Mouse (Mus musculus): ENCODE data around the gene Kalrn. TPM values are rescaled to one million over a fixed set of nuclear protein-coding genes. Genes with fewer than 3 reads are reported as not detected.

Kalrn gene
- polyA plus RNA-seq, 1 experiment, result 1.5 TPM

DNA sequence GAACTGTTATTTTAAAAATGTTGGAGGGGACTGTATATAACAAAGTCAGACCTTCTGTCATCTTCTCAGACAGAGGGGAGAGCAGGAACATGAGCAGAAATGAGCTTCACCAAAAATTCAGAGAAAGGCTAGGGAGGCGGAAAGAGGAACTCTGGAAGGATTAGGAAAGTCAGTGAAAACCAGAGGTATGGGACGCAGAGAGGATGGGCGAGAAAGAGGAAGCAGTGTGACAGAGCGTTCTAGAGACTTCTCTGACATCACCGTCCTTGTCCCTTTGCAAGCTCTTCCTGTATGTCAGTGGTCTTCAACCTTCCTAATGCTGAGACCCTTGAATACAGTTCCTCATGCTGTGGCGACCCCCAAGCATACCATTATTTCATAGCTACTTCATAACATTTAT lies 588.0 kb downstream of the Kalrn start:
- H3K4me1 ChIP-seq (ENCODE audit: control insufficient read depth, insufficient read depth, insufficient read length, low read length), result peaks cover 3% of the 10 kb centered on the region; the same call in 1 of the 2 replicates
- no peak overlapping the region for H3K4me3 ChIP-seq (ENCODE audit: insufficient read depth, low read depth, low read length)
- H3K27ac ChIP-seq (replicated peaks; ENCODE audit: low read depth, low read length), result no peak overlapping the region

DNA sequence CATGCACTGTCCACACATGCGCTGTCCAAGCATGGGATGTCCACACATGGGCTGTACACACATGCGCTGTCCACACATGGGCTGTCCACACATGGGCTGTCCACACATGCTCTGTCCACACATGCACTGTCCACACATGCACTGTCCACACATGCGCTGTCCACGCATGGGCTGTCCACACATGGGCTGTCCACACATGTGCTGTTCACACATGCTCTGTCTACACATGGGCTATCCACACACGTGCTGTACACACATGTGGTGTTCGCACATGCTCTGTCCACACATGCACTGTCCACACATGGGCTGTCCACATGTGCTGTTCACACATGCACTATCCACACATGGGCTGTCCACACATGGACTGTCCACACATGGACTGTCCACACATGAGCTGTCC lies 589.6 kb downstream of the Kalrn start:
- Histone ChIP-seq H3K27ac (replicated peaks; ENCODE audit: low read depth, low read length) (no peak overlapping the region), H3K4me1 (ENCODE audit: control insufficient read depth, insufficient read depth, insufficient read length, low read length) (peaks cover 3% of the 10 kb centered on the region; the same call in 1 of the 2 replicates), H3K4me3 (ENCODE audit: insufficient read depth, low read depth, low read length) (no peak overlapping the region)

DNA sequence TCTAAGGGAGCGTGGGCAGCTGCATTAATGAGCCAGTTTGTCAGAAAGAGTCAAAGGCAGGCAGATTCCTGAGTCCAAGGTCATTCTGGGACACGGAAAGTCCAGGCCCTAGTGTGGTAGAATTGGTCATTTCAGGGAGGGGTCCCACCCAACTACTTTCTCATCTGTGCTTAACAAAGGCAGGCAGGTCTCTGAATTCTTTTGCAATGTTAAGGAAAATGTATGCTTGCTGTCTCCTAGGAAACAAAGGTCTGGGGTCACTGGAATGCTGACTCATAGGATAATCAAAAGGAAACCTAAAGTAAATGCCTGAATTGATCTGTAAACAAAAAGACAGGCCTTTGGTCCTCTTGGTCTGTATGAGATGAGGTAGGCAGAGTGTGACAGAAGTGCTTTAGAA lies 593.5 kb downstream of the Kalrn start:
- no peaks in the 10 kb centered on the region for H3K4me1 ChIP-seq (ENCODE audit: control insufficient read depth, insufficient read depth, insufficient read length, low read length)
- H3K4me3 ChIP-seq (ENCODE audit: insufficient read depth, low read depth, low read length), result no peak overlapping the region
- no peak overlapping the region for H3K27ac ChIP-seq (replicated peaks; ENCODE audit: low read depth, low read length)

DNA sequence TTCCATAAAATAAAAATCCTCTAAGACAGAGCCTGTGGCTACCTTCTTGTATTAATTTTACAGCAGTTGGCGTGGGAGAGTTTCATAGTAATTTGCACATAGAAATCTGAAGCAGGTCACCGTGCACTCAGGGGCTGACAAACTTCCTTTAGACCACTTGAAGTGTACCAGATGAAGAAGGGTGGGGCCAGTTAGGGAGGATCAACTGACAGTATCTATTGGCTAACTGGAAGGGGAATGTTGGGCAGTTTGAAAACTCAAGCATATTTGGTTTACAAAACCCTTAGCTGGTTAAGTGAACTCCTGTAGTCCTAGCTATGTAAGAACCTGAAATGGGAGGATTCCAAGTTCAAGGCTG lies 606.1 kb downstream of the Kalrn start:
- Histone ChIP-seq H3K4me1 (ENCODE audit: control insufficient read depth, insufficient read depth, insufficient read length, low read length) (peaks cover 3% of the 10 kb centered on the region; the same call in 1 of the 2 replicates), H3K27ac (replicated peaks; ENCODE audit: low read depth, low read length) (peak overlapping the region; percentile 55), H3K4me3 (ENCODE audit: insufficient read depth, low read depth, low read length) (peak overlapping the region; percentile 97)

DNA sequence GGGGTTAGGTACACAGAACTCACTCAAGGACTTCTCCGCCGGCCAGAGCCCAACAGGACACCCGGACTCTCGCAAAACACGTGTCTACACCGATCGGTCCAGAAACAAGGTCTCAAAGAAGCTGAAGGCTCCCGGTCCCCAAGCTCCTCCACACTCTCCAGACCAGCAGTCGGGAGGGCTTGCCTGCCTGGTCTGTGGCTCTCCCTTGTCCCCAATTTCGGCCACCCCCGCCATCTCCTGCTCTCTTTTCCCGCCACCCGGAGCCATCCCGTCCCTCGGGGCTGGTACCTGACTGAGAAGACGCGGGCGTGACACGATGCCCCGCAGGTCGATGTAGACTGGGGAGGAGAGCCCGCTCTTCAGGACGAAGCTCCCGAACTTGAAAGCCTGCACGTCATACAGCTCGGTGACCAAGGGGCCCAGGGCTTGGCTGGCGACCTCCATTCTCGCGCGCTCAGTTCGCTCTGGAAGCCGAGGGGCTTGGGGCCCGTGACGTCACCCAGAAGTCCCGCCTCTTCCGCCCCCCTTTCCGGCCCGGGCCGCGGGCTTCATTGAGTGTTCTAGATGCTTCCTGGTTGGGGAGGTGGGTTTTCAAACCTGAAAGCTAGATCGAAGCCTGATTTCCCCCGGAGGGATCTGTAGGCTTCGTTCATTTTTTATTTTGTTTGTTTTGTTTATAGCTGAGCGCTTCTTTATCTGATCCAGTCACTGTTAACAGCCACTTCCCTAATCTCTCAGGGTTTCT lies 606.6 kb downstream of the Kalrn start, which contains the start of gene Umps:
Gene Umps, minus strand, starts transcription at position 501 of the 745 bp plus-strand sequence.
- Histone ChIP-seq H3K4me1 (ENCODE audit: control insufficient read depth, insufficient read depth, insufficient read length, low read length) (peaks cover 3% of the 10 kb centered on the region; the same call in 1 of the 2 replicates), H3K4me3 (ENCODE audit: insufficient read depth, low read depth, low read length) (peak within 1 kb of the TSS; percentile 97), H3K27ac (replicated peaks; ENCODE audit: low read depth, low read length) (peak within 1 kb of the TSS; percentile 55)

DNA sequence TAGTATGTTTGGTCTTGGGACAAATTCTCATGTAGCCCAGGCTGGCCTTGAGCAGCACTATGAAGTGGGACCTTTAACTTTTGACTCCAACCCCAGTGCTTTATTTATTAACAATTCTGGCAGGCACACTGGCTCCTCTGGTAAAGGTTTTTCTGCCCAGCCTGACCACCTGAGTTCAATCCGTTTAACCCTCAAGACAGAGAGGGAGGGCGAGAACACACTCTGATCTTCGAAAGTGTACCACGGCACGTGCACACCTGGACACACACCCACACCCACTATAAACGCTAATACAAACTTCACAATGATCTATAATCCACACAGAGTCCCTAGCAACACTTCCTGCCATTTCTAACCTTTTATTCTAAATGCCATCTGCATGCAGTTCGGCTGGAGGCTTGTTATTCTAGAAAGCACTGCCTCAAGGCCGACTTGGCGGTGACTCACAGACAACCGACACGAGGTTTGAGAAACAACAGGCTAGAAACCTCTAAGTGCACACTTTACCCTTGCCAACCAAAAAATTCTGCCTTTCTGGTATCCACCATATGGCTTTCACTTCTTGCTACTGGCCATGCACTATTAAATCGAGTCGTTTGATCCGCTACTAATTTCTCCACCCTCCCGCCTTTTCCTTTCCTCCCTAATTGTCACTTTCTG lies 607.3 kb downstream of the Kalrn start:
- H3K4me1 ChIP-seq (ENCODE audit: control insufficient read depth, insufficient read depth, insufficient read length, low read length), result peaks cover 3% of the 10 kb centered on the region; the same call in 1 of the 2 replicates

DNA sequence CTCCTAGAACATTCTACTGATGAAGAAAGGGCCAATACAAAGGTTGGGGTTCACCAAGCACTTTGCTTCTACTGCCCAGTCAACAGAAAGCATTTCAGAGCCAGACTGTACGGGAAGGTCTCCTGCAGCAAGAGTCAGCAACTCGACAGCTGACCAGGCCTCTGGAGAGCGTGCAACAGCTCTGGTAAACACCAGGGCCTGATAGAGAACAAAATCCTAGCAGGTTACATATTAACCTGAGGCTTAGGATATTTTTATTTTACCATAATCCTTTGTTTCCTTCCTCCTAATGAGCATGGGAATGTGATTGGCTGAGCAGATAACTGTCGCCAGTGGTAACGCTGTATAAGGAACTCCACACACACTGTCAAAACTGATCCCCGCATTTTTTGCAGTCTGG lies 609.8 kb downstream of the Kalrn start:
- H3K27ac ChIP-seq (replicated peaks; ENCODE audit: low read depth, low read length), result no peak overlapping the region
- no peak overlapping the region for H3K4me3 ChIP-seq (ENCODE audit: insufficient read depth, low read depth, low read length)

More for the DNA sequence above, 607.3 kb downstream of the Kalrn start:
- Histone ChIP-seq H3K27ac (replicated peaks; ENCODE audit: low read depth, low read length) (no peak overlapping the region), H3K4me3 (ENCODE audit: insufficient read depth, low read depth, low read length) (peak overlapping the region; percentile 97)

DNA sequence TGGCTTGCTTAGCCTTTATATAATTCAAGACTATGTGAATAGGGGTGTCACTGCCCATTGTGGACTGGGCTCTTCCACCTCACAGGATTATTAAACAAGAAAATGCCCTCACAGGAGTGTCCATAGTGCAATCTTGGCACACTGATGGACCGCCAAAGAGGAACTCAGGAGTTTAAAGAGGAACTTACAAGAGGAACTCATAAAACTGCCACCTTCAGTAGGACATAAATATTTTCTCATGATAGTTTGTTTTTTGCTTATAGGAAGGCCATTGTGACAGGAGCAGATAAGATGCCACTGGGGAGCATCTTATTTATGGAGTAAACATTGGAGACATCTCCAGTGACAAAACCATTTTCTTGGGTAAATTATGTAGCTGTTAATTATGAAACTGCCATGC lies 618.5 kb downstream of the Kalrn start:
- Histone ChIP-seq H3K27ac (replicated peaks; ENCODE audit: low read depth, low read length) (no peak overlapping the region), H3K4me1 (ENCODE audit: control insufficient read depth, insufficient read depth, insufficient read length, low read length) (no peaks in the 10 kb centered on the region), H3K4me3 (ENCODE audit: insufficient read depth, low read depth, low read length) (no peak overlapping the region)

More for the DNA sequence above, 609.8 kb downstream of the Kalrn start:
- peaks cover 3% of the 10 kb centered on the region; the same call in 1 of the 2 replicates for H3K4me1 ChIP-seq (ENCODE audit: control insufficient read depth, insufficient read depth, insufficient read length, low read length)

DNA sequence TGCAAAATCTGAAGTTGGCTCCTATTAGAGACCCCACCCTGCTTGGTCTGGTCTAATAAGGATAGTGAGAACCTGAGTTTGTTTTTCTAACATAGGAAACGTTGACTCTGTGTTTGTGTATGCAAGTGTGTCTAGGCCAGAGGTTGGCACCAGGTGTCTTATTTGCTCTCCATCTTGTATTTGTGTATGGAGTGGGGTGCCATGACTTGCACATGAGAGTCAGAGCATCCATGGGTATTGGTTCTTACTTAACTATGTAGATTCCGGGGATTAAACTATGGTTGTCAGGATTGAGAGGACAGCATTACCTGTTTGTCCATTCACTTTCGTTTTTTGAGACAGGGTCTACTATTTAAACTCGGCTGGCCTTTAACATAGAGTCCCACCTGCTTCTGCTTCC lies 620.3 kb downstream of the Kalrn start:
- Histone ChIP-seq H3K27ac (replicated peaks; ENCODE audit: low read depth, low read length) (no peak overlapping the region), H3K4me3 (ENCODE audit: insufficient read depth, low read depth, low read length) (no peak overlapping the region), H3K4me1 (ENCODE audit: control insufficient read depth, insufficient read depth, insufficient read length, low read length) (no peaks in the 10 kb centered on the region)

DNA sequence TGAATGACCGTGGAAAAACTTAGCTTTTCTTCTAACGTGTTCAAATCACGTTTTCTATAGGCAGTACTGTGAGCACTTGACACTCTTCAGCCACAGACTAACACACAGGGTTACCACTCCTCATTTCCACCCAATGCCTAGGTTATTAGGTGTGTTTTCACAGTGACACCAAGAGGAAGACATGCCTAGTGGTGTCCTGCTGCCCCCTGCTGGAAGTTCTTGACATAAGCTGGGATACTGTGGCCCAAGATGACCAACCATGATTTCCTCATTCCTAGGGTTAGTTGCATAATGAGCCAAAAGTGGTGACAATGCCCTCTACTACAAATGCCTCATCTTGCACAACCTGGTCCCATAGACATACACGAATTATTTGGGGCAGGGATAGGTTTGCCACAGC lies 622.5 kb downstream of the Kalrn start:
- Histone ChIP-seq H3K27ac (replicated peaks; ENCODE audit: low read depth, low read length) (no peak overlapping the region), H3K4me3 (ENCODE audit: insufficient read depth, low read depth, low read length) (no peak overlapping the region), H3K4me1 (ENCODE audit: control insufficient read depth, insufficient read depth, insufficient read length, low read length) (peaks cover 3% of the 10 kb centered on the region)

DNA sequence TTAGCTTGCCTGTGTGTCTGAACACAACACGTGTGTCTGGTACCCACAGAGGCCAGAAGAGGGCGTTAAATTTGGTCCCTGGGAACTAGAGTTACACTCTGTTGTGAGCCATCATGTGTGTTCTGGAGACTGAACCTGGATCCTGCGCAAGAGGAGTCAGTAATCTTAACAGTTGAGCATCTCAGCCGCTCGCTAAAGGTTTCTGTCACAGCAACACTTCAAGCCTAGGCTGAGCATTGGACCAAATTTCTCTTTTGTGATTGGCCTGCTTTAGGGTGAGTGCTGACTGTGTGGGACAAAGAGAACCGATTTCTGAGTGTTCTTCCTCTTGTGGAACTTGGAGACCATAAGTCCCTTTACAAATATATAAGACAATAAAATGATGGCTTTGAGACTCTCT lies 622.9 kb downstream of the Kalrn start:
- H3K4me1 ChIP-seq (ENCODE audit: control insufficient read depth, insufficient read depth, insufficient read length, low read length), result peaks cover 7% of the 10 kb centered on the region
- no peak overlapping the region for H3K27ac ChIP-seq (replicated peaks; ENCODE audit: low read depth, low read length)
- no peak overlapping the region for H3K4me3 ChIP-seq (ENCODE audit: insufficient read depth, low read depth, low read length)

DNA sequence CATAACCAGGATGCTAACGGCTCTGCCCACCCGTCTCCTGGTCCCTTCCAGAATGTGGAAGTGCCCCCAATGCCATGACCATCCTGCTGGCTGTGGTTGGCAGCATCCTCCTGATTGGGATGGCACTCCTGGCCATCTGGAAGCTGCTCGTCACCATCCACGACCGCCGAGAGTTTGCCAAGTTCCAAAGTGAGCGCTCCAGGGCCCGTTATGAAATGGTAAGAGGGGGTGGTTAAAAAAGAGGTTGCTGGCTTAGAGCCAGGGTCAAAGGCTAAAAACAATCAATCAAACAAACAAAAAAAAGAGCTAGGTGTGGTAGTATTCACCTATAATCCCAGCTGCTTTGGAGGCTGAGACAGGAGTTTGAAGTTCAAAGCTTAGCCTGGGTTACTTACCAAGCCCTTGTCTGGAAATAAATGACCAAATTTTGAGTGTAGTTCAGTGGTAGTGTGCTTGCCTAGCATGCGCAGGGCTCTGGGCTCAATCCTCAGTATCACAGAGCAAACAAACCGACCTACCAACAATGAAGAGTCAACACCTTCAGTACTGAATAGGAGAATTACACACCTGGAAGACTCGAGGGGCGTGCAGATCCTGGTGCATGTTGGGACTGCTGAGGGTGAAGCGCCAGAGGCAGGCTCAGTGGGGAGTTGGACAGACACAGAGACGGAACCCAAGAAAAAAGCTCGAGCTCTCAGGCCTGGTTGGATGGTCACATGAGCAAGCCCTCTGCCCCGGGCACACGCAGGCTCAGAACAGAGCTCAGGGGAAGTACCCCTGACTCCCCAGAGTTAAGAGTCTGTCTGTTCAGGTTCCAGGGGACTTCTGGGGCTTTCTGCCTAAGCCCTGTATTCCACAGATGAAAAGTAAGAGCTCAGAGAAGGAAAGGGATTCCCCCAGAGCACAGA lies 625.4 kb downstream of the Kalrn start:
- Histone ChIP-seq H3K27ac (replicated peaks; ENCODE audit: low read depth, low read length) (no peak overlapping the region), H3K4me3 (ENCODE audit: insufficient read depth, low read depth, low read length) (no peak overlapping the region), H3K4me1 (ENCODE audit: control insufficient read depth, insufficient read depth, insufficient read length, low read length) (peaks cover 21% of the 10 kb centered on the region)

DNA sequence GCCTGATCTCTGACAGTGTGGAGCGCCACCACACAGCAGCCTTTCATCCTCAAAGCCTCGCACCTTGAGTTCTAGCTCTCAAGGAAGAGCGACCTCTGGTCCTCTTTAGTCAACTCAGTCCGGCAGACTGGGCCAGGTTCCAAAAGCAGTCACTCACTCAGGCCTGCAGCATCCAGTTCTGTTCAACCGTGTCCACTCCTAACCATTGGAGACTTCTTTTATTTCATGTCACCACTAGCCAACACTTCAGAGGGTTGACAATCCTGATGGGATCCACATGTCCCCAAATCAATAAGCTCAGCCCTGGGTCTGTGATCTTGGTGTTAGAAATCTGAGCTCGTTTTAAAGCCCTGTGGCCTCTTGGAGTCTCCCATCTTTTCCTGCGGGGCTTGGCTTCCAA lies 627.3 kb downstream of the Kalrn start:
- H3K4me1 ChIP-seq (ENCODE audit: control insufficient read depth, insufficient read depth, insufficient read length, low read length), result peaks cover 31% of the 10 kb centered on the region
- H3K4me3 ChIP-seq (ENCODE audit: insufficient read depth, low read depth, low read length), result no peak overlapping the region
- H3K27ac ChIP-seq (replicated peaks; ENCODE audit: low read depth, low read length), result no peak overlapping the region

DNA sequence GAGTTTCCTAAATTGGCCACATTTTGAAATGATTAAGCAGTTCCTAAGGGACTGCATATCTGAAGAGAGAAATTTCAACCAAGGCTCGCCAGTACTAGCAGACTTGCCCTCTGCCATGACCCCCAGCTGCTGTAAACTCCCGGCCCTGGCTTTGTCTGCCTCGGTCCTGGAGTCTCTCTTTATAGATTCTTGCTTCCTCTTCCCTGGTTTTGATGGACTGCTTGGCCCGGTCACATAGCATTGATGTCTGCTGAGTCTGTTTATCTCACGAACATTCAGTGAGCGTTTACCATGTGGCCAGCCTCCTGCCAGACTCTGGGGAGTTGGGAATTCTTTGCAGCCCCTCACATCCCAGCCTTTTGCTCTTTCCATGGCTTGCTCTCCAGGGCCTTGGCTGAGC lies 628.6 kb downstream of the Kalrn start:
- Histone ChIP-seq H3K27ac (replicated peaks; ENCODE audit: low read depth, low read length) (no peak overlapping the region; the same call in 1 of the 2 replicates), H3K4me1 (ENCODE audit: control insufficient read depth, insufficient read depth, insufficient read length, low read length) (peaks cover 39% of the 10 kb centered on the region), H3K4me3 (ENCODE audit: insufficient read depth, low read depth, low read length) (no peak overlapping the region)

DNA sequence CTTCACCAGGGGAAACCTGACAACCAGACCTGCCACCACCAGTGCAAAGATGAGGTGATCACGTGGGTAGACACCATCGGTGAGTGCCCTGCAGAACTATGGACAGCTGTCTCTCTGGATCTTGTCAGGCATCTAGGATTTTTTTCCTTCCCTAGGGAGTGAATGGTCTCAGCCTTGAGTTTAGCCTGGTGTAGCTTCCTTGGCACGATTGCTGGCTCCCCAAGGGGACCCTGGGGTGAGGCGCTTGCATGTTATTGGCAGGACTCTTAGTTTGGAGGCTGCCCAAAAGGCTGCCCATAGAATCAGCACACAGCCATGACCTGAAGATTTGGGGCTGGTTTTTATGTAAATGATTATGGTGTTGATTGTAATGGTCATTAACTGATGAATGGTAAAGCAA lies 629.2 kb downstream of the Kalrn start:
- Histone ChIP-seq H3K4me1 (ENCODE audit: control insufficient read depth, insufficient read depth, insufficient read length, low read length) (peaks cover 46% of the 10 kb centered on the region), H3K27ac (replicated peaks; ENCODE audit: low read depth, low read length) (no peak overlapping the region)

More for the DNA sequence above, 629.2 kb downstream of the Kalrn start:
- H3K4me3 ChIP-seq (ENCODE audit: insufficient read depth, low read depth, low read length), result no peak overlapping the region

Measured in brown adipose tissue, adult 24 weeks (tissue).